Mouse (Mus musculus): ENCODE data around the gene Casp12. TPM values are rescaled to one million over a fixed set of nuclear protein-coding genes. Genes with fewer than 3 reads are reported as not detected.
A peak's percentile ranks its signal among the peaks of the same experiment; 100 is the strongest.

Casp12 gene
- 2.8 and 4.4 TPM in 2 replicates for polyA plus RNA-seq (2012; rRNA removed)
- 4.0 and 4.7 TPM in 2 replicates for polyA plus RNA-seq (2014; fragmentation: Nextera tagmentation; extraction: Ambion mirVana)

- H3K36me3 ChIP-seq (ENCODE audit: control insufficient read depth, insufficient read depth, low read length) = no peaks in the 10 kb centered on the region
- no peak within 1 kb of the TSS for H3K9ac ChIP-seq (ENCODE audit: low read depth, low read length, severe bottlenecking)
- DNase-seq (ENCODE audit: low spot score) = peak; percentile 37
- WGBS = 68% methylated on average over 4 of the region's 4 CpGs
- no peak within 1 kb of the TSS for H3K27ac ChIP-seq (replicated peaks; ENCODE audit: low read depth, low read length)
- H3K9me3 ChIP-seq (ENCODE audit: control insufficient read depth, low read length) = no peaks in the 10 kb centered on the region
- H3K27me3 ChIP-seq (ENCODE audit: control insufficient read depth, insufficient read depth, low read length) = no peaks in the 10 kb centered on the region
- no peaks in the 10 kb centered on the region for H3K4me1 ChIP-seq (ENCODE audit: control insufficient read depth, insufficient read depth, low read length)
- no peak for ATAC-seq (ENCODE audit: low FRiP score, low read depth)
- H3K4me3 ChIP-seq (replicated peaks; ENCODE audit: low read length) = no peak within 1 kb of the TSS
- no peak for TF ChIP-seq POLR2A (IDR thresholded peaks at IDR 0.05; ENCODE audit: borderline replicate concordance, extremely low read depth, insufficient read depth, insufficient read length)
- no peak within 1 kb of the TSS for H3K4me2 ChIP-seq (replicated peaks; ENCODE audit: low read depth, low read length, severe bottlenecking)
These were observed at the start of gene Casp12 for GRCm38 (mm10) chr9:5345291-5345898. Casp12 (plus strand) TSS chr9:5345430.

GRCm38 (mm10) chr9:5296354-5297237 lies 48.6 kb upstream of the Casp12 start:
- Histone ChIP-seq H3K9me3 (ENCODE audit: control insufficient read depth, low read length) (no peaks in the 10 kb centered on the region), H3K27me3 (ENCODE audit: control insufficient read depth, insufficient read depth, low read length) (no peaks in the 10 kb centered on the region), H3K9ac (ENCODE audit: low read depth, low read length, severe bottlenecking) (no peak overlapping the region), H3K4me2 (replicated peaks; ENCODE audit: low read depth, low read length, severe bottlenecking) (no peak overlapping the region), H3K4me1 (ENCODE audit: control insufficient read depth, insufficient read depth, low read length) (no peaks in the 10 kb centered on the region), H3K27ac (replicated peaks; ENCODE audit: low read depth, low read length) (no peak overlapping the region), H3K36me3 (ENCODE audit: control insufficient read depth, insufficient read depth, low read length) (no peaks in the 10 kb centered on the region), H3K4me3 (replicated peaks; ENCODE audit: low read length) (no peak overlapping the region)
- 73% methylated on average over 2 of the region's 2 CpGs for WGBS
- ATAC-seq (ENCODE audit: low FRiP score, low read depth) (no peak), DNase-seq (ENCODE audit: low spot score) (no peak)
- TF ChIP-seq POLR2A (IDR thresholded peaks at IDR 0.05; ENCODE audit: borderline replicate concordance, extremely low read depth, insufficient read depth, insufficient read length) = no peak

GRCm38 (mm10) chr9:5298329-5299131 lies 46.7 kb upstream of the Casp12 start, which contains the start of gene Casp1:
Casp1 (plus strand) TSS chr9:5298517.
- no peak within 1 kb of the TSS for H3K9ac ChIP-seq (ENCODE audit: low read depth, low read length, severe bottlenecking)
- no peak within 1 kb of the TSS for H3K4me3 ChIP-seq (replicated peaks; ENCODE audit: low read length)
- WGBS = 74% methylated on average over 11 of the region's 11 CpGs
- no peak within 1 kb of the TSS for H3K27ac ChIP-seq (replicated peaks; ENCODE audit: low read depth, low read length)
- H3K36me3 ChIP-seq (ENCODE audit: control insufficient read depth, insufficient read depth, low read length) = no peaks in the 10 kb centered on the region
- no peak for TF ChIP-seq POLR2A (IDR thresholded peaks at IDR 0.05; ENCODE audit: borderline replicate concordance, extremely low read depth, insufficient read depth, insufficient read length)
- no peak within 1 kb of the TSS for H3K4me2 ChIP-seq (replicated peaks; ENCODE audit: low read depth, low read length, severe bottlenecking)
- ATAC-seq (ENCODE audit: low FRiP score, low read depth) (no peak), DNase-seq (ENCODE audit: low spot score) (no peak)
- no peaks in the 10 kb centered on the region for H3K27me3 ChIP-seq (ENCODE audit: control insufficient read depth, insufficient read depth, low read length)
- H3K4me1 ChIP-seq (ENCODE audit: control insufficient read depth, insufficient read depth, low read length) = no peaks in the 10 kb centered on the region
- H3K9me3 ChIP-seq (ENCODE audit: control insufficient read depth, low read length) = no peaks in the 10 kb centered on the region

GRCm38 (mm10) chr9:5299132-5299381 lies 46.2 kb upstream of the Casp12 start:
- Histone ChIP-seq H3K27ac (replicated peaks; ENCODE audit: low read depth, low read length) (no peak overlapping the region), H3K4me2 (replicated peaks; ENCODE audit: low read depth, low read length, severe bottlenecking) (no peak overlapping the region), H3K4me3 (replicated peaks; ENCODE audit: low read length) (no peak overlapping the region), H3K9me3 (ENCODE audit: control insufficient read depth, low read length) (no peaks in the 10 kb centered on the region), H3K4me1 (ENCODE audit: control insufficient read depth, insufficient read depth, low read length) (no peaks in the 10 kb centered on the region), H3K36me3 (ENCODE audit: control insufficient read depth, insufficient read depth, low read length) (no peaks in the 10 kb centered on the region), H3K9ac (ENCODE audit: low read depth, low read length, severe bottlenecking) (no peak overlapping the region), H3K27me3 (ENCODE audit: control insufficient read depth, insufficient read depth, low read length) (no peaks in the 10 kb centered on the region)
- 81% methylated on average over 2 of the region's 2 CpGs for WGBS
- no peak for TF ChIP-seq POLR2A (IDR thresholded peaks at IDR 0.05; ENCODE audit: borderline replicate concordance, extremely low read depth, insufficient read depth, insufficient read length)
- DNase-seq (ENCODE audit: low spot score) (no peak), ATAC-seq (ENCODE audit: low FRiP score, low read depth) (no peak)

GRCm38 (mm10) chr9:5308561-5308960 lies 36.7 kb upstream of the Casp12 start, which contains the start of gene Casp4:
Casp4 (plus strand) TSS chr9:5308828.
- no peak for TF ChIP-seq POLR2A (IDR thresholded peaks at IDR 0.05; ENCODE audit: borderline replicate concordance, extremely low read depth, insufficient read depth, insufficient read length)
- WGBS = 35% methylated on average over 5 of the region's 5 CpGs
- H3K36me3 ChIP-seq (ENCODE audit: control insufficient read depth, insufficient read depth, low read length) = no peaks in the 10 kb centered on the region

More at GRCm38 (mm10) chr9:5308561-5308960, 36.7 kb upstream of the Casp12 start, which contains the start of gene Casp4:
- Histone ChIP-seq H3K27ac (replicated peaks; ENCODE audit: low read depth, low read length) (no peak within 1 kb of the TSS), H3K4me2 (replicated peaks; ENCODE audit: low read depth, low read length, severe bottlenecking) (0 out of 2 replicates have a peak within 1 kb of the TSS, but pooled peaks have one; percentile 18), H3K4me3 (replicated peaks; ENCODE audit: low read length) (no peak within 1 kb of the TSS), H3K9me3 (ENCODE audit: control insufficient read depth, low read length) (no peaks in the 10 kb centered on the region), H3K27me3 (ENCODE audit: control insufficient read depth, insufficient read depth, low read length) (no peaks in the 10 kb centered on the region), H3K9ac (ENCODE audit: low read depth, low read length, severe bottlenecking) (no peak within 1 kb of the TSS), H3K4me1 (ENCODE audit: control insufficient read depth, insufficient read depth, low read length) (no peaks in the 10 kb centered on the region)
- DNase-seq (ENCODE audit: low spot score) = no peak
- peak; percentile 47; the same call in 1 of the 2 replicates for ATAC-seq (ENCODE audit: low FRiP score, low read depth)
